Mouse (Mus musculus): ENCODE measurements at regions not wholly inside any gene's neighbourhood (a gene's known extent, or its start where the extent isn't known, plus 50 kb on each side); places are given as distances from the start of the nearest gene placed in this dataset.

- no peak overlapping the region for H3K4me3 ChIP-seq (ENCODE audit: control insufficient read depth in 1 of 2, insufficient read depth in 1 of 2, low read depth in 1 of 2, low read length in 2 of 2)
- no peaks in the 10 kb centered on the region for H3K27me3 ChIP-seq (ENCODE audit: control insufficient read depth, insufficient read depth, low read length)
- H3K4me2 ChIP-seq (ENCODE audit: low read length) = no peak overlapping the region
- no peaks in the 10 kb centered on the region for H3K4me1 ChIP-seq (ENCODE audit: control insufficient read depth in 2 of 2, insufficient read depth in 2 of 2, low read length in 2 of 2)
- no peak overlapping the region for H3K9ac ChIP-seq (ENCODE audit: low read length)
- no peaks in the 10 kb centered on the region for H3K9me3 ChIP-seq (ENCODE audit: control insufficient read depth, low read length)
- 78% methylated on average over 3 of the region's 3 CpGs for WGBS
- no peak for ATAC-seq (ENCODE audit: insufficient number of reproducible peaks, insufficient read depth, low FRiP score, low read depth)
- no peaks in the 10 kb centered on the region for H3K36me3 ChIP-seq (ENCODE audit: control insufficient read depth, insufficient read depth, low read length)
- H3K27ac ChIP-seq (replicated peaks in 1 of 2; ENCODE audit: control insufficient read depth in 1 of 2, insufficient read depth in 1 of 2, low read depth in 2 of 2, low read length in 2 of 2) = no peak overlapping the region
Observed at GRCm38 (mm10) chr7:72592649-72593048, 286.2 kb upstream of the Mctp2 start.

- ATAC-seq (ENCODE audit: insufficient number of reproducible peaks, insufficient read depth, low FRiP score, low read depth) = no peak
- Histone ChIP-seq H3K36me3 (ENCODE audit: control insufficient read depth, insufficient read depth, low read length) (no peaks in the 10 kb centered on the region), H3K4me3 (ENCODE audit: control insufficient read depth in 1 of 2, insufficient read depth in 1 of 2, low read depth in 1 of 2, low read length in 2 of 2) (no peak overlapping the region), H3K9ac (ENCODE audit: low read length) (no peak overlapping the region), H3K27ac (replicated peaks in 1 of 2; ENCODE audit: control insufficient read depth in 1 of 2, insufficient read depth in 1 of 2, low read depth in 2 of 2, low read length in 2 of 2) (no peak overlapping the region), H3K4me1 (ENCODE audit: control insufficient read depth in 2 of 2, insufficient read depth in 2 of 2, low read length in 2 of 2) (no peaks in the 10 kb centered on the region), H3K9me3 (ENCODE audit: control insufficient read depth, low read length) (no peaks in the 10 kb centered on the region), H3K4me2 (ENCODE audit: low read length) (no peak overlapping the region), H3K27me3 (ENCODE audit: control insufficient read depth, insufficient read depth, low read length) (no peaks in the 10 kb centered on the region)
- WGBS = 86% methylated on average over 1 of the region's 1 CpGs
Observed at GRCm38 (mm10) chr7:72593259-72593658, 286.9 kb upstream of the Mctp2 start.

- Histone ChIP-seq H3K4me1 (ENCODE audit: control insufficient read depth in 2 of 2, insufficient read depth in 2 of 2, low read length in 2 of 2) (no peaks in the 10 kb centered on the region), H3K9ac (ENCODE audit: low read length) (no peak overlapping the region), H3K27ac (replicated peaks in 1 of 2; ENCODE audit: control insufficient read depth in 1 of 2, insufficient read depth in 1 of 2, low read depth in 2 of 2, low read length in 2 of 2) (no peak overlapping the region), H3K4me2 (ENCODE audit: low read length) (no peak overlapping the region), H3K27me3 (ENCODE audit: control insufficient read depth, insufficient read depth, low read length) (no peaks in the 10 kb centered on the region), H3K4me3 (ENCODE audit: control insufficient read depth in 1 of 2, insufficient read depth in 1 of 2, low read depth in 1 of 2, low read length in 2 of 2) (no peak overlapping the region), H3K9me3 (ENCODE audit: control insufficient read depth, low read length) (no peaks in the 10 kb centered on the region), H3K36me3 (ENCODE audit: control insufficient read depth, insufficient read depth, low read length) (no peaks in the 10 kb centered on the region)
- ATAC-seq (ENCODE audit: insufficient number of reproducible peaks, insufficient read depth, low FRiP score, low read depth) = no peak
- WGBS = 80% methylated on average over 1 of the region's 1 CpGs
Observed at GRCm38 (mm10) chr7:72594741-72595140, 288.3 kb upstream of the Mctp2 start.

GRCm38 (mm10) chr7:72596985-72597384, 290.6 kb upstream of the Mctp2 start:
- no peak overlapping the region for H3K4me3 ChIP-seq (ENCODE audit: control insufficient read depth in 1 of 2, insufficient read depth in 1 of 2, low read depth in 1 of 2, low read length in 2 of 2)
- H3K27ac ChIP-seq (replicated peaks in 1 of 2; ENCODE audit: control insufficient read depth in 1 of 2, insufficient read depth in 1 of 2, low read depth in 2 of 2, low read length in 2 of 2) = no peak overlapping the region
- H3K4me1 ChIP-seq (ENCODE audit: control insufficient read depth in 2 of 2, insufficient read depth in 2 of 2, low read length in 2 of 2) = no peaks in the 10 kb centered on the region
- H3K9ac ChIP-seq (ENCODE audit: low read length) = no peak overlapping the region
- no peak overlapping the region for H3K4me2 ChIP-seq (ENCODE audit: low read length)
- ATAC-seq (ENCODE audit: insufficient number of reproducible peaks, insufficient read depth, low FRiP score, low read depth) = no peak
- H3K27me3 ChIP-seq (ENCODE audit: control insufficient read depth, insufficient read depth, low read length) = no peaks in the 10 kb centered on the region
- no peaks in the 10 kb centered on the region for H3K9me3 ChIP-seq (ENCODE audit: control insufficient read depth, low read length)
- H3K36me3 ChIP-seq (ENCODE audit: control insufficient read depth, insufficient read depth, low read length) = no peaks in the 10 kb centered on the region

GRCm38 (mm10) chr7:72601933-72602332, 295.5 kb upstream of the Mctp2 start:
- no peak for ATAC-seq (ENCODE audit: insufficient number of reproducible peaks, insufficient read depth, low FRiP score, low read depth)
- Histone ChIP-seq H3K4me2 (ENCODE audit: low read length) (no peak overlapping the region), H3K27ac (replicated peaks in 1 of 2; ENCODE audit: control insufficient read depth in 1 of 2, insufficient read depth in 1 of 2, low read depth in 2 of 2, low read length in 2 of 2) (no peak overlapping the region), H3K4me3 (ENCODE audit: control insufficient read depth in 1 of 2, insufficient read depth in 1 of 2, low read depth in 1 of 2, low read length in 2 of 2) (no peak overlapping the region), H3K4me1 (ENCODE audit: control insufficient read depth in 2 of 2, insufficient read depth in 2 of 2, low read length in 2 of 2) (no peaks in the 10 kb centered on the region), H3K27me3 (ENCODE audit: control insufficient read depth, insufficient read depth, low read length) (no peaks in the 10 kb centered on the region), H3K36me3 (ENCODE audit: control insufficient read depth, insufficient read depth, low read length) (no peaks in the 10 kb centered on the region), H3K9me3 (ENCODE audit: control insufficient read depth, low read length) (no peaks in the 10 kb centered on the region), H3K9ac (ENCODE audit: low read length) (no peak overlapping the region)
- WGBS = 82% methylated on average over 8 of the region's 8 CpGs

GRCm38 (mm10) chr7:72609791-72610190, 303.4 kb upstream of the Mctp2 start:
- Histone ChIP-seq H3K4me2 (ENCODE audit: low read length) (no peak overlapping the region), H3K36me3 (ENCODE audit: control insufficient read depth, insufficient read depth, low read length) (no peaks in the 10 kb centered on the region), H3K4me1 (ENCODE audit: control insufficient read depth in 2 of 2, insufficient read depth in 2 of 2, low read length in 2 of 2) (no peaks in the 10 kb centered on the region), H3K27ac (replicated peaks in 1 of 2; ENCODE audit: control insufficient read depth in 1 of 2, insufficient read depth in 1 of 2, low read depth in 2 of 2, low read length in 2 of 2) (no peak overlapping the region), H3K27me3 (ENCODE audit: control insufficient read depth, insufficient read depth, low read length) (no peaks in the 10 kb centered on the region), H3K4me3 (ENCODE audit: control insufficient read depth in 1 of 2, insufficient read depth in 1 of 2, low read depth in 1 of 2, low read length in 2 of 2) (no peak overlapping the region), H3K9me3 (ENCODE audit: control insufficient read depth, low read length) (no peaks in the 10 kb centered on the region), H3K9ac (ENCODE audit: low read length) (no peak overlapping the region)
- no peak for ATAC-seq (ENCODE audit: insufficient number of reproducible peaks, insufficient read depth, low FRiP score, low read depth)
- WGBS = 86% methylated on average over 3 of the region's 3 CpGs

GRCm38 (mm10) chr7:72615232-72615631, 308.8 kb upstream of the Mctp2 start:
- H3K27me3 ChIP-seq (ENCODE audit: control insufficient read depth, insufficient read depth, low read length) = no peaks in the 10 kb centered on the region
- no peaks in the 10 kb centered on the region for H3K4me1 ChIP-seq (ENCODE audit: control insufficient read depth in 2 of 2, insufficient read depth in 2 of 2, low read length in 2 of 2)
- WGBS = 65% methylated on average over 4 of the region's 4 CpGs
- H3K36me3 ChIP-seq (ENCODE audit: control insufficient read depth, insufficient read depth, low read length) = no peaks in the 10 kb centered on the region
- H3K9me3 ChIP-seq (ENCODE audit: control insufficient read depth, low read length) = no peaks in the 10 kb centered on the region
- no peak overlapping the region for H3K4me3 ChIP-seq (ENCODE audit: control insufficient read depth in 1 of 2, insufficient read depth in 1 of 2, low read depth in 1 of 2, low read length in 2 of 2)
- no peak for ATAC-seq (ENCODE audit: insufficient number of reproducible peaks, insufficient read depth, low FRiP score, low read depth)
- no peak overlapping the region for H3K9ac ChIP-seq (ENCODE audit: low read length)
- H3K4me2 ChIP-seq (ENCODE audit: low read length) = no peak overlapping the region
- H3K27ac ChIP-seq (replicated peaks in 1 of 2; ENCODE audit: control insufficient read depth in 1 of 2, insufficient read depth in 1 of 2, low read depth in 2 of 2, low read length in 2 of 2) = no peak overlapping the region

- no peak for ATAC-seq (ENCODE audit: insufficient number of reproducible peaks, insufficient read depth, low FRiP score, low read depth)
- no peak overlapping the region for H3K4me3 ChIP-seq (ENCODE audit: control insufficient read depth in 1 of 2, insufficient read depth in 1 of 2, low read depth in 1 of 2, low read length in 2 of 2)
- H3K9ac ChIP-seq (ENCODE audit: low read length) = no peak overlapping the region
- no peaks in the 10 kb centered on the region for H3K27me3 ChIP-seq (ENCODE audit: control insufficient read depth, insufficient read depth, low read length)
- WGBS = 84% methylated on average over 4 of the region's 4 CpGs
- H3K27ac ChIP-seq (replicated peaks in 1 of 2; ENCODE audit: control insufficient read depth in 1 of 2, insufficient read depth in 1 of 2, low read depth in 2 of 2, low read length in 2 of 2) = no peak overlapping the region
- H3K9me3 ChIP-seq (ENCODE audit: control insufficient read depth, low read length) = no peaks in the 10 kb centered on the region
- H3K4me1 ChIP-seq (ENCODE audit: control insufficient read depth in 2 of 2, insufficient read depth in 2 of 2, low read length in 2 of 2) = no peaks in the 10 kb centered on the region
- no peaks in the 10 kb centered on the region for H3K36me3 ChIP-seq (ENCODE audit: control insufficient read depth, insufficient read depth, low read length)
- H3K4me2 ChIP-seq (ENCODE audit: low read length) = no peak overlapping the region
Observed at GRCm38 (mm10) chr7:72627369-72627768, 321.0 kb upstream of the Mctp2 start.

Measured in heart, embryonic 14.5 days (tissue).